Mouse (Mus musculus) CH12.LX (cell line): ENCODE measurements at regions not wholly inside any gene's neighbourhood (a gene's known extent, or its start where the extent isn't known, plus 50 kb on each side); places are given as distances from the start of the nearest gene placed in this dataset.

Source experiments
- DNase-seq: peaks from one replicate; pipeline ENCODE4 v3.0.0-alpha.2; 2013; ENCODE audit errors: extremely low read depth
- H3K27ac ChIP-seq: 2 replicates; pipeline ENCODE4 v1.5.1; 2012; ENCODE audit warnings: low read depth, mild to moderate bottlenecking, control low read depth, moderate library complexity; ENCODE audit not compliant: insufficient read depth
- H3K27me3 ChIP-seq: replicated peaks from 2 replicates; pipeline ENCODE3; 2012; ENCODE audit warnings: inconsistent platforms
- H3K36me3 ChIP-seq, 2 experiments: replicated peaks in 1 of 2; 2 replicates each; pipeline versions ENCODE3 to v1.6.1; 2012; ENCODE audit warnings: inconsistent platforms in 1 of 2, low read length in 1 of 2, mild to moderate bottlenecking in 1 of 2, mixed read lengths in 1 of 2, moderate library complexity in 1 of 2; ENCODE audit not compliant: control insufficient read depth in 1 of 2, insufficient read depth in 1 of 2
- H3K4me1 ChIP-seq, 2 experiments: 2 replicates each; pipeline ENCODE4 v1.6.1; 2012; ENCODE audit warnings: inconsistent platforms in 1 of 2, moderate library complexity in 1 of 2; ENCODE audit not compliant: insufficient read depth in 2 of 2, control insufficient read depth in 1 of 2
- H3K4me2 ChIP-seq: 2 replicates; pipeline ENCODE4 v1.6.1; 2012; ENCODE audit warnings: low read depth, mild to moderate bottlenecking, control low read depth; ENCODE audit not compliant: poor library complexity, insufficient read depth, severe bottlenecking
- H3K4me3 ChIP-seq, 3 experiments: fragments of 150-350 bp in 1 of 3; sonication (generic) in 1 of 3; replicated peaks in 1 of 3; 2 replicates each; pipeline versions ENCODE3 to v1.5.1; 2011 to 2012; ENCODE audit warnings: low read depth in 2 of 3, low read length in 2 of 3, mild to moderate bottlenecking in 2 of 3, moderate library complexity in 2 of 3, control low read depth in 1 of 3, improper control_type of control experiment in 1 of 3, inconsistent platforms in 1 of 3, mixed read lengths in 1 of 3; ENCODE audit not compliant: poor library complexity in 1 of 3
- H3K79me2 ChIP-seq: replicated peaks from 2 replicates; pipeline ENCODE4 v1.6.1; 2012; ENCODE audit warnings: mild to moderate bottlenecking, moderate library complexity; ENCODE audit not compliant: control insufficient read depth, poor library complexity, insufficient read depth, severe bottlenecking; ENCODE audit errors: extremely low read depth
- H3K9ac ChIP-seq: 2 replicates; pipeline ENCODE4 v1.6.1; 2012; ENCODE audit warnings: low read depth, mild to moderate bottlenecking, control low read depth, moderate library complexity; ENCODE audit not compliant: insufficient read depth
- H3K9me3 ChIP-seq: replicated peaks from 2 replicates; pipeline ENCODE3; 2012; ENCODE audit warnings: low read length, inconsistent platforms, mixed read lengths
- BHLHE40 ChIP-seq: IDR thresholded peaks from 2 replicates; pipeline ENCODE4 v1.6.1; 2011; ENCODE audit warnings: mild to moderate bottlenecking, low read depth, low read length, improper control_type of control experiment
- CHD2 ChIP-seq: IDR thresholded peaks from 2 replicates; pipeline ENCODE4 v1.6.1; 2011; ENCODE audit warnings: low read length, improper control_type of control experiment
- ELF1 ChIP-seq: IDR thresholded peaks from 2 replicates; pipeline ENCODE4 v1.6.1; 2014; ENCODE audit warnings: low read depth, mild to moderate bottlenecking, inconsistent platforms, low read length, improper control_type of control experiment
- GABPA ChIP-seq: IDR thresholded peaks from 2 replicates; pipeline ENCODE4 v1.6.1; 2012; ENCODE audit warnings: low read depth, low read length, improper control_type of control experiment, inconsistent platforms; ENCODE audit not compliant: insufficient replicate concordance
- HCFC1 ChIP-seq: IDR thresholded peaks from 2 replicates; pipeline ENCODE4 v1.6.1; 2012; ENCODE audit warnings: low read depth, mild to moderate bottlenecking, inconsistent platforms, low read length, improper control_type of control experiment
- JUN ChIP-seq: IDR thresholded peaks from 2 replicates; pipeline ENCODE4 v1.6.1; 2011; ENCODE audit warnings: low read depth, mild to moderate bottlenecking, low read length, improper control_type of control experiment, moderate library complexity; ENCODE audit not compliant: insufficient read depth
- JUND ChIP-seq: conservative IDR thresholded peaks from 2 replicates; pipeline ENCODE4 v1.6.1; 2011; ENCODE audit warnings: low read depth, low read length, improper control_type of control experiment
- KAT2A ChIP-seq: IDR thresholded peaks from 2 replicates; pipeline ENCODE4 v1.6.1; 2012; ENCODE audit warnings: low read length, improper control_type of control experiment, inconsistent platforms; ENCODE audit not compliant: insufficient replicate concordance
- MAZ ChIP-seq: IDR thresholded peaks from 2 replicates; pipeline ENCODE4 v1.6.1; 2012; ENCODE audit warnings: low read depth, mild to moderate bottlenecking, inconsistent platforms, low read length, improper control_type of control experiment, moderate library complexity
- MXI1 ChIP-seq: IDR thresholded peaks from 2 replicates; pipeline ENCODE4 v1.6.1; 2011; ENCODE audit warnings: mild to moderate bottlenecking, low read depth, low read length, improper control_type of control experiment
- NELFE ChIP-seq: IDR thresholded peaks from 2 replicates; pipeline ENCODE4 v1.6.1; 2011; ENCODE audit warnings: low read depth, low read length, improper control_type of control experiment
- NRF1 ChIP-seq: IDR thresholded peaks from 2 replicates; pipeline ENCODE4 v1.6.1; 2014; ENCODE audit warnings: low read depth, mild to moderate bottlenecking, inconsistent platforms, low read length, improper control_type of control experiment, moderate library complexity
- PAX5 ChIP-seq: IDR thresholded peaks from 2 replicates; pipeline ENCODE4 v1.6.1; 2012; ENCODE audit warnings: low read length, inconsistent platforms, mixed read lengths
- SIN3A ChIP-seq: IDR thresholded peaks from 2 replicates; pipeline ENCODE4 v1.6.1; 2012; ENCODE audit warnings: low read length, improper control_type of control experiment, inconsistent platforms
- SMC3 ChIP-seq: IDR thresholded peaks from 2 replicates; pipeline ENCODE4 v1.6.1; 2011; ENCODE audit warnings: low read depth, low read length, improper control_type of control experiment
- TBP ChIP-seq: conservative IDR thresholded peaks from 2 replicates; pipeline ENCODE4 v1.6.1; 2011; ENCODE audit warnings: low read depth, low read length, improper control_type of control experiment
- UBTF ChIP-seq: IDR thresholded peaks from 2 replicates; pipeline ENCODE4 v1.6.1; 2012; ENCODE audit warnings: low read depth, mild to moderate bottlenecking, inconsistent platforms, low read length, improper control_type of control experiment, moderate library complexity
- USF1 ChIP-seq: IDR thresholded peaks from 2 replicates; pipeline ENCODE4 v1.6.1; 2014; ENCODE audit warnings: low read depth, mild to moderate bottlenecking, inconsistent platforms, low read length, improper control_type of control experiment
- ZNF384 ChIP-seq: IDR thresholded peaks from 2 replicates; pipeline ENCODE4 v1.6.1; 2012; ENCODE audit warnings: low read depth, low read length, improper control_type of control experiment, inconsistent platforms
- dilution Hi-C: fragments of 300-500 bp; cut with MboI; formaldehyde crosslinking; loops from 2 replicates; pipeline ENCODE4 v1.14.3; 2020; ENCODE audit warnings: low sequenced_read_pairs; ENCODE audit not compliant: extremely low pct_unique_long_range_greater_than_20kb, extremely low pct_ligation_motif_present
- in situ Hi-C: fragments of 300-500 bp; cut with MboI; formaldehyde crosslinking; loops from 3 replicates; pipeline ENCODE4 v1.14.3; 2019; ENCODE audit warnings: low sequenced_read_pairs, low pct_ligation_motif_present, low pct_unique_long_range_greater_than_20kb, mixed read lengths

DNA sequence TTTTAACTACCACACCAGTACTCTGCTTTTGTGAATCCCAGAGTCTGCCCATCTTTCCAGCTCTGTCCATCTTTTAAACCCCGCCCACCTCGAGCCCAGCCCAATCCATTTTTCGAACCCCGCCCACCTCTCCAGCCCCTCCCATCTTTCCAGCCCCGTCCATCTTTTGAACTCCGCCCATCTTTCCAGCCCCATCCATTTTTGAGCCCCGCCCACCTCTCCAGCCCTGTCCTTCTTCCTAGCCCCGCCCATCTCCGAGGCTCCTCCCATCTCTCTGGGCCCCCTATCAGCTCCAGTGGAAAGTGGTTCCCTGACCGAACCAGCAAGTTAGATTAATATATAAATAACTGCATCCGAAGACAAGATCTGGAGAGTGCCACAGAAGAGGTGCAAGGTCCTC lies 115.0 kb upstream of the Nectin1 start:
- Histone ChIP-seq H3K36me3 (no peaks in the 10 kb centered on the region), H3K9ac (no peak overlapping the region), H3K4me1 (no peaks in the 10 kb centered on the region), H3K79me2 (no peaks in the 10 kb centered on the region), H3K9me3 (no peaks in the 10 kb centered on the region), H3K4me3 (no peak overlapping the region), H3K4me2 (no peak overlapping the region), H3K27ac (no peak overlapping the region), H3K27me3 (peaks cover 83% of the 10 kb centered on the region)
- peak; percentile 7 for DNase-seq
- dilution Hi-C loops (no loop called here), in situ Hi-C loops (no loop called here)
- TF ChIP-seq CHD2: no peak
- no peak for TF ChIP-seq UBTF
- TF ChIP-seq MAZ: no peak
- TF ChIP-seq NELFE: no peak

DNA sequence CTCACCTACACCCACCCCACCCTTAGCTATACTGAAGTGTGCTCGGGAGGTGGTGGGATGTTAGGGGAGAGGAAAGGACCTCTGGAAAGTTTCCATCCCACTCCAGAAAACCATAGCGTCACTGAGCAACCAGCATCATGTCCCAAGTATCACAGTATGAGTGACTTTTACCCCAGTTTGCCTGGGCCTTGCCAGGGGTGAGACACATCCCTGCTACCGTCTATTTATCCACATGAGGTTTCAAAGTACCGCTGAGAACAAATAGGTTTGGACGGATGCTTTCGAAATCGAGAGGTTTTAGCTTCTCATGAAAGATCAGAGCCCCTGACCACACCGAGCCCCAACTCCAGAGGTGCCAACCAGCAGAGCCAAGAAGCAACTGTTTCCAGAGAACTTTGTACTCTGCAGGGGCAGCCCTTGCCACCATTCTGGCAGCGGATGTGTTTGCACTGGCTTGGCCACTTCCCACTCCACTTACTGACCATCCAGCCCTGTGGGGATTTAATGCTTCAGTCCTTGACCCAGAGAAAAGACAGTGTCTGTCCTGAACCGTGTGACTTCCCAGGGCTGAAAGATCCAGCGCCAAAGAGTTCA lies 107.3 kb upstream of the Nectin1 start:
- H3K27me3 ChIP-seq: peaks cover 83% of the 10 kb centered on the region
- dilution Hi-C loops (no loop called here), in situ Hi-C loops (no loop called here)
- no peak overlapping the region for H3K4me3 ChIP-seq
- TF ChIP-seq TBP (no peak), JUND (no peak), JUN (no peak), HCFC1 (no peak), GABPA (no peak), SIN3A (no peak), BHLHE40 (no peak), USF1 (no peak), SMC3 (no peak), KAT2A (no peak), NRF1 (no peak), PAX5 (no peak), ZNF384 (no peak), MXI1 (no peak), ELF1 (no peak), MAZ (no peak)
- H3K79me2 ChIP-seq: no peaks in the 10 kb centered on the region
- no peaks in the 10 kb centered on the region for H3K9me3 ChIP-seq
- no peak overlapping the region for H3K27ac ChIP-seq
- no peak overlapping the region for H3K4me2 ChIP-seq
- no peak for DNase-seq
- H3K36me3 ChIP-seq: no peaks in the 10 kb centered on the region
- no peaks in the 10 kb centered on the region for H3K4me1 ChIP-seq
- no peak overlapping the region for H3K9ac ChIP-seq
